Mouse (Mus musculus) heart, embryonic 15.5 days (tissue): ENCODE results near the gene Adat1. TPM values are rescaled to one million over a fixed set of nuclear protein-coding genes. Genes with fewer than 3 reads are reported as not detected.

Experiments
- ATAC-seq: fragments of 200-750 bp; cut with Nextera tagmentation; replicated peaks from 2 replicates; pipeline ENCODE4 v1.8.0; 2017; ENCODE audit warnings: low read depth, moderate TSS enrichment; ENCODE audit not compliant: insufficient number of reproducible peaks, insufficient read depth, low FRiP score
- H3K27ac ChIP-seq: fragments of 300-500 bp; sonication (generic); 2 replicates; pipeline ENCODE4 v1.5.1; 2015; ENCODE audit warnings: mild to moderate bottlenecking, inconsistent platforms
- H3K27me3 ChIP-seq: fragments of 300-500 bp; sonication (generic); 2 replicates; pipeline ENCODE4 v1.6.1; 2015; ENCODE audit warnings: inconsistent platforms
- H3K36me3 ChIP-seq: fragments of 300-500 bp; sonication (generic); 2 replicates; pipeline ENCODE4 v1.6.1; 2015; ENCODE audit warnings: mild to moderate bottlenecking, inconsistent platforms
- H3K4me1 ChIP-seq: fragments of 300-500 bp; sonication (generic); replicated peaks from 2 replicates; pipeline ENCODE4 v1.6.1; 2015; ENCODE audit warnings: inconsistent platforms
- H3K4me2 ChIP-seq: fragments of 300-500 bp; sonication (generic); 2 replicates; pipeline ENCODE4 v1.6.1; 2015; ENCODE audit warnings: inconsistent platforms, mild to moderate bottlenecking, moderate library complexity
- H3K4me3 ChIP-seq: fragments of 300-500 bp; sonication (generic); 2 replicates; pipeline ENCODE4 v1.5.1; 2015; ENCODE audit warnings: mild to moderate bottlenecking, inconsistent platforms
- H3K9ac ChIP-seq: fragments of 300-500 bp; sonication (generic); 2 replicates; pipeline ENCODE4 v1.6.1; 2015; ENCODE audit warnings: mild to moderate bottlenecking, inconsistent platforms
- H3K9me3 ChIP-seq: fragments of 300-500 bp; sonication (generic); replicated peaks from 2 replicates; pipeline ENCODE4 v1.6.1; 2016; ENCODE audit warnings: inconsistent platforms
- WGBS: fragments of 180-500 bp; shearing (Covaris S2); methylation state at CpG from one replicate; pipeline ENCODE4 v1.1.7; 2015; ENCODE audit warnings: mixed read lengths; 5-methylcytosine and 5-hydroxymethylcytosine counted together
- polyA plus RNA-seq: library from polyadenylated mRNA; unstranded; fragments of >200 nt; fragmentation: Nextera tagmentation; extraction: Ambion mirVana; gene quantifications from 2 replicates; pipeline ENCODE4 v1.2.1, GENCODE M21; 2015

Gene Adat1
- polyA plus RNA-seq, 1 experiment from 2014 or later, result 4.8 TPM

GRCm38 (mm10) chr8:111954844-111955594, 37.1 kb downstream of the Adat1 start:
- Histone ChIP-seq H3K4me2 (no peak overlapping the region), H3K4me3 (no peak overlapping the region), H3K9me3 (no peaks in the 10 kb centered on the region), H3K27ac (no peak overlapping the region), H3K9ac (no peak overlapping the region), H3K27me3 (no peaks in the 10 kb centered on the region), H3K4me1 (no peaks in the 10 kb centered on the region), H3K36me3 (peaks cover 37% of the 10 kb centered on the region)
- 75% methylated on average over 4 of the region's 4 CpGs for WGBS
- no peak for ATAC-seq

GRCm38 (mm10) chr8:111951936-111952335, 40.2 kb downstream of the Adat1 start:
- H3K36me3 ChIP-seq, result peaks cover 56% of the 10 kb centered on the region

DNA sequence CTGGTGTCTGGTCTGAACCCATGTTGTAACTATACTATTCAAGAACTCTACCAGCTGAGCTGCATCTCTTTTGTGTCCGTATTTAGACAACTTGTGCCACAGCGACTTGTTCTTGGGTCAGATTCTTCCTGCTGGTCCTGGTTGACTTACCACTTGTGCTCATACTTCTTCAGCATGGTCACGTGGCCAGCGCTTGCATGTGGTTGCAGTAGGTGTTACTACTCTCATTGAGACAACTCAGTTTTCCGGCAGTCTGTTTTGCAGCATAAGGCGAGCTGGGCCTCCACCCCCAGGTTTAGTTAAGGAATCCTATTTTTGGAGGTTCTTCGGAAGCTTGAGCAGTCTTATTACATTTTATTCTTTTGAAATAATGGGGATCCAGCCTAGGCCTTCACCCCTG, 40.8 kb downstream of the Adat1 start:
- Histone ChIP-seq H3K36me3 (peaks cover 52% of the 10 kb centered on the region), H3K4me1 (no peaks in the 10 kb centered on the region), H3K9ac (no peak overlapping the region), H3K4me3 (no peak overlapping the region), H3K9me3 (no peaks in the 10 kb centered on the region), H3K27ac (no peak overlapping the region), H3K4me2 (no peak overlapping the region), H3K27me3 (no peaks in the 10 kb centered on the region)
- no peak for ATAC-seq
- WGBS, result 93% methylated on average over 7 of the region's 7 CpGs

More at GRCm38 (mm10) chr8:111951936-111952335, 40.2 kb downstream of the Adat1 start:
- Histone ChIP-seq H3K4me2 (no peak overlapping the region), H3K27ac (no peak overlapping the region), H3K4me1 (no peaks in the 10 kb centered on the region), H3K4me3 (no peak overlapping the region), H3K9ac (no peak overlapping the region), H3K27me3 (no peaks in the 10 kb centered on the region), H3K9me3 (no peaks in the 10 kb centered on the region)
- WGBS, result 91% methylated on average over 5 of the region's 5 CpGs
- ATAC-seq, result no peak

- Histone ChIP-seq H3K4me1 (no peaks in the 10 kb centered on the region), H3K27ac (no peak overlapping the region), H3K27me3 (no peaks in the 10 kb centered on the region), H3K36me3 (peaks cover 55% of the 10 kb centered on the region), H3K9ac (no peak overlapping the region), H3K4me3 (no peak overlapping the region), H3K4me2 (no peak overlapping the region), H3K9me3 (no peaks in the 10 kb centered on the region)
- WGBS, result 86% methylated on average over 3 of the region's 3 CpGs
- no peak for ATAC-seq
Measured at GRCm38 (mm10) chr8:111950846-111951245, 41.3 kb downstream of the Adat1 start.

DNA sequence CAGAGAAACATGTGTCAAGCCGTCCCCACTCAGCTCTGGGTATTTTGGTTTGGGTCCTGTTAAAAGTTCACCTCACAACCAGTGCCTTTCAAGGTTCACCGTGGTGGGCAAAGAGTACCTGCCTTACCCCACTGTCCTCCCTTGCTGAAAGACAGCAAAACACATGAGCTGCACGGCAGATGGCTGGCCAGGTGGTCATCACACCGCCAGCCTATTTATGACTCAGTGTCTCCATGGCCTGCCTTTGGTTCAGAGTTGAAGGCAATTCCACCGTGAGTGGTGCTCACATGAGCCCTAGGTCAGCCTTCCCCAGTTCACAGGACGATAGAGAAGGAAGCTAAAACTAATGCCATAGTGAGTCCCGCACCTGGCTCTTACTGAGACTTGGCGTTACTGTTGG, 44.1 kb downstream of the Adat1 start:
- H3K9ac ChIP-seq, result no peak overlapping the region
- H3K36me3 ChIP-seq, result peaks cover 56% of the 10 kb centered on the region
- WGBS, result 88% methylated on average over 8 of the region's 8 CpGs
- H3K27me3 ChIP-seq, result no peaks in the 10 kb centered on the region
- no peak overlapping the region for H3K4me3 ChIP-seq
- H3K27ac ChIP-seq, result no peak overlapping the region
- H3K4me1 ChIP-seq, result no peaks in the 10 kb centered on the region
- no peak for ATAC-seq
- H3K4me2 ChIP-seq, result no peak overlapping the region
- H3K9me3 ChIP-seq, result no peaks in the 10 kb centered on the region

- Histone ChIP-seq H3K9ac (no peak overlapping the region), H3K27ac (no peak overlapping the region), H3K4me3 (no peak overlapping the region), H3K9me3 (no peaks in the 10 kb centered on the region), H3K4me1 (peaks cover under 1% of the 10 kb centered on the region), H3K36me3 (peaks cover 60% of the 10 kb centered on the region), H3K27me3 (no peaks in the 10 kb centered on the region), H3K4me2 (no peak overlapping the region)
- WGBS, result 88% methylated on average over 2 of the region's 2 CpGs
- no peak for ATAC-seq
Measured at GRCm38 (mm10) chr8:111947144-111947543, 45.0 kb downstream of the Adat1 start.

GRCm38 (mm10) chr8:111943544-111943943, 48.6 kb downstream of the Adat1 start:
- H3K4me1 ChIP-seq, result peaks cover 19% of the 10 kb centered on the region
- H3K9me3 ChIP-seq, result no peaks in the 10 kb centered on the region
- H3K4me3 ChIP-seq, result no peak overlapping the region
- no peaks in the 10 kb centered on the region for H3K27me3 ChIP-seq
- WGBS, result 89% methylated on average over 2 of the region's 2 CpGs
- H3K27ac ChIP-seq, result no peak overlapping the region
- no peak for ATAC-seq
- H3K36me3 ChIP-seq, result peaks cover 47% of the 10 kb centered on the region
- no peak overlapping the region for H3K9ac ChIP-seq
- H3K4me2 ChIP-seq, result no peak overlapping the region

GRCm38 (mm10) chr8:111941101-111941454, 51.0 kb downstream of the Adat1 start:
- ATAC-seq, result peak; percentile 23; the same call in 1 of the 2 replicates
- peak overlapping the region; percentile 98 for H3K4me3 ChIP-seq

GRCm38 (mm10) chr8:111940171-111941100, 51.7 kb downstream of the Adat1 start, which contains the start of gene Gabarapl2:
Gene Gabarapl2, plus strand, starts transcription at chr8:111940703.
- ATAC-seq, result peak; percentile 99
- H3K4me2 ChIP-seq, result peak within 1 kb of the TSS; percentile 92
- no peaks in the 10 kb centered on the region for H3K27me3 ChIP-seq
- no peaks in the 10 kb centered on the region for H3K9me3 ChIP-seq
- peaks cover 19% of the 10 kb centered on the region for H3K4me1 ChIP-seq
- under 1% methylated on average over 65 of the region's 65 CpGs for WGBS
- peaks cover 25% of the 10 kb centered on the region for H3K36me3 ChIP-seq
- H3K9ac ChIP-seq, result peak within 1 kb of the TSS; percentile 86
- peak within 1 kb of the TSS; percentile 79 for H3K27ac ChIP-seq
- peak within 1 kb of the TSS; percentile 98 for H3K4me3 ChIP-seq

More at GRCm38 (mm10) chr8:111941101-111941454, 51.0 kb downstream of the Adat1 start:
- no peaks in the 10 kb centered on the region for H3K9me3 ChIP-seq
- peak overlapping the region; percentile 86 for H3K9ac ChIP-seq
- H3K27ac ChIP-seq, result peak overlapping the region; percentile 79
- under 1% methylated on average over 23 of the region's 23 CpGs for WGBS
- peaks cover 30% of the 10 kb centered on the region for H3K36me3 ChIP-seq
- H3K27me3 ChIP-seq, result no peaks in the 10 kb centered on the region
- peak overlapping the region; percentile 92 for H3K4me2 ChIP-seq
- peaks cover 19% of the 10 kb centered on the region for H3K4me1 ChIP-seq

DNA sequence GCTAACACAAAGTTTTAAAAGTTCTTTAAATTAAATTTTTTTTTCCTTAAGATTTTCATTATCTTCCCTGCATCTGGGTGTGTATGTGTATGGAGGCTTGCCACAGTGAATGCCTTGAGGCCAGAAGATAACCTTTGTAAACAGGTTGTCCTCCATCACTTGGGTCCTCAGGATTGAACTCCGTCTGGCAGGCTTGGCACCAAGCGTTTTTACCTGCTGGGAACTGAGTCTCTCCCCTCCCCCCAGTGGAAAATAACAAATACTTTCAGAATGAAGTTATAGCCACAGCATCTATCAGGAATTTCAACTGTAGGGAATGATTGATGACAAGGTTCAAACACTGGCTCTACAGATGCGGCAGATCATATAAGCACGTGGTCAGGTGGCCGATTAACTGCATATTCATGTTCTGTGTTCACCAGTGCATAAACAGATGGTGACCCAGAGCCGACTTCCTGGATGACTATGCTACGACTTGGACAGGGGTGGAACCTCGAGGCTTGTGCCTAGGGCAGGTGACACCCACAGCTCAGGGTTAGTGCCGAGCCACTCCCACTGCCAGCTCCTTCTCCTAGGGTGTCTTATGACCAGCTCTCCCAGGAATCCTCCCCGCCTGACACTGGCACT, 52.5 kb downstream of the Adat1 start:
- peak; percentile 60 for ATAC-seq
- Histone ChIP-seq H3K9ac (peak overlapping the region; percentile 86; the same call in 1 of the 2 replicates), H3K27me3 (no peaks in the 10 kb centered on the region), H3K36me3 (peaks cover 21% of the 10 kb centered on the region), H3K27ac (peak overlapping the region; percentile 79), H3K4me3 (peak overlapping the region; percentile 98), H3K4me2 (peak overlapping the region; percentile 92), H3K9me3 (no peaks in the 10 kb centered on the region), H3K4me1 (peaks cover 19% of the 10 kb centered on the region)
- 4% methylated on average over 10 of the region's 10 CpGs for WGBS
